Mouse (Mus musculus): ENCODE measurements around the gene Ap2m1. TPM values are rescaled to one million over a fixed set of nuclear protein-coding genes. Genes with fewer than 3 reads are reported as not detected.

The Ap2m1 gene
- polyA plus RNA-seq, 1 experiment from 2014 or later, result 308 TPM

- WGBS (ENCODE audit: insufficient replicate concordance), result 23% methylated on average over 9 of the region's 9 CpGs
- Histone ChIP-seq H3K4me2 (ENCODE audit: low read depth, low read length) (peak overlapping the region; percentile 85), H3K27ac (ENCODE audit: low read depth) (peak overlapping the region; percentile 95), H3K36me3 (replicated peaks; ENCODE audit: insufficient read depth, low read length) (peaks cover 48% of the 10 kb centered on the region), H3K4me1 (ENCODE audit: insufficient read depth) (peaks cover 18% of the 10 kb centered on the region), H3K9ac (replicated peaks) (peak overlapping the region; percentile 79), H3K4me3 (ENCODE audit: low read depth, low read length) (peak overlapping the region; percentile 84), H3K27me3 (ENCODE audit: insufficient read depth, low read length) (no peaks in the 10 kb centered on the region), H3K9me3 (ENCODE audit: low read length) (no peaks in the 10 kb centered on the region)
- ATAC-seq (no peak), DNase-seq (peak; percentile 54)
- TF ChIP-seq EP300 (IDR thresholded peaks at IDR 0.05; ENCODE audit: low read depth), result no peak
- no peak for TF ChIP-seq CTCF (IDR thresholded peaks at IDR 0.05; ENCODE audit: low read depth)
Measured at GRCm38 (mm10) chr16:20536081-20536665, 895 bp downstream of the Ap2m1 start.

GRCm38 (mm10) chr16:20537071-20537471, 1.8 kb downstream of the Ap2m1 start:
- H3K4me2 ChIP-seq (ENCODE audit: low read depth, low read length), result peak overlapping the region; percentile 85
- no peaks in the 10 kb centered on the region for H3K9me3 ChIP-seq (ENCODE audit: low read length)
- no peaks in the 10 kb centered on the region for H3K27me3 ChIP-seq (ENCODE audit: insufficient read depth, low read length)
- DNase-seq (no peak), ATAC-seq (no peak)
- H3K9ac ChIP-seq (replicated peaks), result peak overlapping the region; percentile 79
- H3K4me1 ChIP-seq (ENCODE audit: insufficient read depth), result peaks cover 18% of the 10 kb centered on the region
- peaks cover 47% of the 10 kb centered on the region for H3K36me3 ChIP-seq (replicated peaks; ENCODE audit: insufficient read depth, low read length)
- 43% methylated on average over 5 of the region's 5 CpGs for WGBS (ENCODE audit: insufficient replicate concordance)
- TF ChIP-seq EP300 (IDR thresholded peaks at IDR 0.05; ENCODE audit: low read depth) (no peak), CTCF (IDR thresholded peaks at IDR 0.05; ENCODE audit: low read depth) (no peak)
- H3K4me3 ChIP-seq (ENCODE audit: low read depth, low read length), result peak overlapping the region; percentile 84
- H3K27ac ChIP-seq (ENCODE audit: low read depth), result peak overlapping the region; percentile 95

- H3K9ac ChIP-seq (replicated peaks), result peak overlapping the region; percentile 79
- TF ChIP-seq EP300 (IDR thresholded peaks at IDR 0.05; ENCODE audit: low read depth), result no peak
- TF ChIP-seq CTCF (IDR thresholded peaks at IDR 0.05; ENCODE audit: low read depth), result no peak
- peak overlapping the region; percentile 84 for H3K4me3 ChIP-seq (ENCODE audit: low read depth, low read length)
- H3K27me3 ChIP-seq (ENCODE audit: insufficient read depth, low read length), result no peaks in the 10 kb centered on the region
- ATAC-seq, result no peak
- H3K4me2 ChIP-seq (ENCODE audit: low read depth, low read length), result peak overlapping the region; percentile 85
- H3K4me1 ChIP-seq (ENCODE audit: insufficient read depth), result peaks cover 18% of the 10 kb centered on the region
- WGBS (ENCODE audit: insufficient replicate concordance), result 41% methylated on average over 6 of the region's 6 CpGs
- peaks cover 52% of the 10 kb centered on the region for H3K36me3 ChIP-seq (replicated peaks; ENCODE audit: insufficient read depth, low read length)
- no peaks in the 10 kb centered on the region for H3K9me3 ChIP-seq (ENCODE audit: low read length)
- H3K27ac ChIP-seq (ENCODE audit: low read depth), result peak overlapping the region; percentile 95; the same call in 1 of the 2 replicates
- DNase-seq, result no peak
Measured at GRCm38 (mm10) chr16:20537601-20538320, 2.5 kb downstream of the Ap2m1 start.

GRCm38 (mm10) chr16:20539649-20540048, 4.4 kb downstream of the Ap2m1 start:
- H3K4me1 ChIP-seq (ENCODE audit: insufficient read depth), result peaks cover 18% of the 10 kb centered on the region
- H3K9me3 ChIP-seq (ENCODE audit: low read length), result no peaks in the 10 kb centered on the region
- peaks cover 62% of the 10 kb centered on the region for H3K36me3 ChIP-seq (replicated peaks; ENCODE audit: insufficient read depth, low read length)
- no peak overlapping the region for H3K4me3 ChIP-seq (ENCODE audit: low read depth, low read length)
- H3K4me2 ChIP-seq (ENCODE audit: low read depth, low read length), result no peak overlapping the region
- DNase-seq (no peak), ATAC-seq (no peak)
- 50% methylated on average over 3 of the region's 3 CpGs for WGBS (ENCODE audit: insufficient replicate concordance)
- H3K27ac ChIP-seq (ENCODE audit: low read depth), result no peak overlapping the region
- H3K9ac ChIP-seq (replicated peaks), result no peak overlapping the region
- no peak for TF ChIP-seq EP300 (IDR thresholded peaks at IDR 0.05; ENCODE audit: low read depth)
- TF ChIP-seq CTCF (IDR thresholded peaks at IDR 0.05; ENCODE audit: low read depth), result no peak
- H3K27me3 ChIP-seq (ENCODE audit: insufficient read depth, low read length), result no peaks in the 10 kb centered on the region

GRCm38 (mm10) chr16:20540438-20540837, 5.2 kb downstream of the Ap2m1 start:
- WGBS (ENCODE audit: insufficient replicate concordance), result 56% methylated on average over 4 of the region's 4 CpGs
- DNase-seq (no peak), ATAC-seq (no peak)
- no peaks in the 10 kb centered on the region for H3K9me3 ChIP-seq (ENCODE audit: low read length)
- no peaks in the 10 kb centered on the region for H3K27me3 ChIP-seq (ENCODE audit: insufficient read depth, low read length)
- peaks cover 69% of the 10 kb centered on the region for H3K36me3 ChIP-seq (replicated peaks; ENCODE audit: insufficient read depth, low read length)
- peaks cover 18% of the 10 kb centered on the region for H3K4me1 ChIP-seq (ENCODE audit: insufficient read depth)
- no peak overlapping the region for H3K27ac ChIP-seq (ENCODE audit: low read depth)
- H3K4me2 ChIP-seq (ENCODE audit: low read depth, low read length), result no peak overlapping the region
- no peak for TF ChIP-seq EP300 (IDR thresholded peaks at IDR 0.05; ENCODE audit: low read depth)
- no peak for TF ChIP-seq CTCF (IDR thresholded peaks at IDR 0.05; ENCODE audit: low read depth)
- H3K9ac ChIP-seq (replicated peaks), result no peak overlapping the region
- H3K4me3 ChIP-seq (ENCODE audit: low read depth, low read length), result no peak overlapping the region

GRCm38 (mm10) chr16:20545696-20546095, 10.4 kb downstream of the Ap2m1 start:
- DNase-seq, result no peak

More at GRCm38 (mm10) chr16:20545696-20546095, 10.4 kb downstream of the Ap2m1 start:
- Histone ChIP-seq H3K27ac (ENCODE audit: low read depth) (no peak overlapping the region), H3K27me3 (ENCODE audit: insufficient read depth, low read length) (no peaks in the 10 kb centered on the region), H3K9me3 (ENCODE audit: low read length) (no peaks in the 10 kb centered on the region), H3K4me1 (ENCODE audit: insufficient read depth) (peaks cover 7% of the 10 kb centered on the region), H3K36me3 (replicated peaks; ENCODE audit: insufficient read depth, low read length) (peaks cover 52% of the 10 kb centered on the region), H3K4me3 (ENCODE audit: low read depth, low read length) (no peak overlapping the region), H3K4me2 (ENCODE audit: low read depth, low read length) (no peak overlapping the region), H3K9ac (replicated peaks) (no peak overlapping the region)
- 92% methylated on average over 10 of the region's 10 CpGs for WGBS (ENCODE audit: insufficient replicate concordance)
- no peak for TF ChIP-seq EP300 (IDR thresholded peaks at IDR 0.05; ENCODE audit: low read depth)
- TF ChIP-seq CTCF (IDR thresholded peaks at IDR 0.05; ENCODE audit: low read depth), result no peak
- no peak for ATAC-seq
